Mouse (Mus musculus): ENCODE measurements at regions not wholly inside any gene's neighbourhood (a gene's known extent, or its start where the extent isn't known, plus 50 kb on each side); places are given as distances from the start of the nearest gene placed in this dataset.
A peak's percentile ranks its signal among the peaks of the same experiment; 100 is the strongest.

GRCm38 (mm10) chr14:100864792-100865191, 335.3 kb downstream of the Prr30 start:
- H3K9me3 ChIP-seq = no peaks in the 10 kb centered on the region
- H3K36me3 ChIP-seq = no peaks in the 10 kb centered on the region
- no peaks in the 10 kb centered on the region for H3K27me3 ChIP-seq (replicated peaks)
- H3K27ac ChIP-seq = no peak overlapping the region
- no peaks in the 10 kb centered on the region for H3K4me1 ChIP-seq (replicated peaks)
- H3K4me3 ChIP-seq (replicated peaks) = no peak overlapping the region
- peak; percentile 87 for ATAC-seq
- 53% methylated on average over 2 of the region's 2 CpGs for WGBS
- no peak overlapping the region for H3K4me2 ChIP-seq (replicated peaks)
- H3K9ac ChIP-seq = no peak overlapping the region

GRCm38 (mm10) chr14:100864164-100864563, 336.0 kb downstream of the Prr30 start:
- Histone ChIP-seq H3K9ac (no peak overlapping the region), H3K4me2 (replicated peaks) (no peak overlapping the region)
- no peak for ATAC-seq

GRCm38 (mm10) chr14:100842828-100843227, 357.3 kb downstream of the Prr30 start:
- 74% methylated on average over 3 of the region's 3 CpGs for WGBS
- H3K4me3 ChIP-seq (replicated peaks) = no peak overlapping the region
- no peaks in the 10 kb centered on the region for H3K36me3 ChIP-seq
- H3K4me2 ChIP-seq (replicated peaks) = no peak overlapping the region
- no peak for ATAC-seq
- no peaks in the 10 kb centered on the region for H3K27me3 ChIP-seq (replicated peaks)
- no peaks in the 10 kb centered on the region for H3K4me1 ChIP-seq (replicated peaks)
- H3K9me3 ChIP-seq = no peaks in the 10 kb centered on the region
- no peak overlapping the region for H3K9ac ChIP-seq
- no peak overlapping the region for H3K27ac ChIP-seq

More at GRCm38 (mm10) chr14:100864164-100864563, 336.0 kb downstream of the Prr30 start:
- Histone ChIP-seq H3K9me3 (no peaks in the 10 kb centered on the region), H3K36me3 (no peaks in the 10 kb centered on the region), H3K27ac (no peak overlapping the region), H3K27me3 (replicated peaks) (no peaks in the 10 kb centered on the region), H3K4me3 (replicated peaks) (no peak overlapping the region), H3K4me1 (replicated peaks) (no peaks in the 10 kb centered on the region)
- 91% methylated on average over 1 of the region's 1 CpGs for WGBS

All from intestine, embryonic 15.5 days (tissue).